Mouse (Mus musculus) heart, embryonic 11.5 days (tissue): ENCODE data around the gene Neurl1a. TPM values are rescaled to one million over a fixed set of nuclear protein-coding genes. Genes with fewer than 3 reads are reported as not detected.
A peak's percentile ranks its signal among the peaks of the same experiment; 100 is the strongest.

Source experiments
- ATAC-seq: fragments of 200-750 bp; cut with Nextera tagmentation; replicated peaks from 2 replicates; pipeline ENCODE4 v1.8.0; 2017; ENCODE audit warnings: moderate library complexity; ENCODE audit not compliant: insufficient number of reproducible peaks, low FRiP score, low TSS enrichment
- H3K27ac ChIP-seq: fragments of 300-500 bp; sonication (generic); 2 replicates; pipeline ENCODE4 v1.5.1; 2014; ENCODE audit warnings: mild to moderate bottlenecking, low read depth, low read length
- H3K27me3 ChIP-seq: fragments of 300-500 bp; sonication (generic); 2 replicates; pipeline ENCODE4 v1.6.1; 2014; ENCODE audit warnings: mild to moderate bottlenecking, low read length, mixed read lengths; ENCODE audit not compliant: control insufficient read depth, insufficient read depth
- H3K36me3 ChIP-seq: fragments of 300-500 bp; sonication (generic); 2 replicates; pipeline ENCODE4 v1.6.1; 2014; ENCODE audit warnings: mild to moderate bottlenecking, low read length, moderate library complexity, mixed read lengths; ENCODE audit not compliant: control insufficient read depth, insufficient read depth
- H3K4me1 ChIP-seq: fragments of 300-500 bp; sonication (generic); 2 replicates; pipeline ENCODE4 v1.6.1; 2014; ENCODE audit warnings: low read length; ENCODE audit not compliant: control insufficient read depth, insufficient read depth
- H3K4me2 ChIP-seq: fragments of 300-500 bp; sonication (generic); 2 replicates; pipeline ENCODE4 v1.6.1; 2014; ENCODE audit warnings: mild to moderate bottlenecking, moderate library complexity
- H3K4me3 ChIP-seq: fragments of 300-500 bp; sonication (generic); 2 replicates; pipeline ENCODE4 v1.5.1; 2014; ENCODE audit warnings: low read depth, low read length
- H3K9ac ChIP-seq: fragments of 300-500 bp; sonication (generic); 2 replicates; pipeline ENCODE4 v1.6.1; 2014; ENCODE audit warnings: mild to moderate bottlenecking, low read depth, low read length, moderate library complexity
- H3K9me3 ChIP-seq: fragments of 300-500 bp; sonication (generic); replicated peaks from 2 replicates; pipeline ENCODE4 v1.6.1; 2016; ENCODE audit warnings: low read length; ENCODE audit not compliant: control insufficient read depth
- WGBS: fragments of 180-500 bp; shearing (Covaris S2); extraction: QIAGEN DNeasy Blood & Tissue Kit; methylation state at CpG from one replicate; pipeline ENCODE4 v1.1.7; 2014; ENCODE audit not compliant: insufficient replicate concordance; 5-methylcytosine and 5-hydroxymethylcytosine counted together
- polyA plus RNA-seq: library from polyadenylated mRNA; unstranded; fragments of >200 nt; fragmentation: Nextera tagmentation; extraction: Ambion mirVana; gene quantifications from 2 replicates; pipeline ENCODE4 v1.2.1, GENCODE M21; 2014

Gene Neurl1a
- polyA plus RNA-seq: 3.0 and 3.2 TPM in 2 replicates

DNA sequence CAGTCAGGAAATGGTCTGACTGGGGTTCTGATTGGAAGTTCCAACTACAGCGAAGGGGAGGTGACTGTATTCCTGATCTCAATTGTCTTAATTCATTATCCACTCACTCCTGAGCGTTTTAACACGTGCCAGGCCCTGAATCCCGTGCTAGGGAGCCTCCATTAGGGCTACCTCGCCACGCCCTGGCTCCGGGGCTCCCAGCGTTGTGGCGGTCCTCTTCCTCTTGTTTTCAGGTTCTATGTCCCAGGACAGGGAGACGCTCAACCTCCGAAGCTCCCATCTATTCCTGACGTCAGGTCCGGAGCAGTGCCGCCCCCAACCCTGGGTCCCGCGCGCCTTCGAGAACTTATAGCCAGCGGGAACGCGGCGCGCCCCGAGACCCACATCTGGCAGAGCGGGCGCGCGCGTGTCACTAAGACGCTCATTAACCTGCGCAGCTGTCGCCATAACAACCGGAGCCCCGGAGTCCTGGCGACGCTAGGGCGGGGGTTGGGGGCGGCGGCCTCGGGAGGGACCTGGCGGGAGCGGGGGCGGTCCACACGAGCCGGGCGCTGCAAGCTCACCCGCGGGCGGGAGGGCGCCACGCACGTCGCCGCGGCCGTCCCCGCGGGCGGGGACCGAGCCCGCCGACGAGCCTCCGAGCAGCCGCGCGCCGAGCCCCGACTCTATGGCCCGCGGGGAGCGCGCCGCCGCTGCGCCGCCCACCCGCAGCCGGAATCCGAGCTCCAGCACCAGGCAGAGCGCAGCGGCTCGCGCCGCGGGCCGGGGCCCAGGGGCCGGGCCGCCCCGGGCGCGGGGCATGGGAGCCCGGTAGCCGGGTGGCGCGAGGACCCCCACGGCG is at the start of gene Neurl1a:
Gene Neurl1a (plus strand): TSS at position 390 of the 841 bp plus-strand sequence.
- Histone ChIP-seq H3K4me2 (peak within 1 kb of the TSS; percentile 85), H3K36me3 (no peaks in the 10 kb centered on the region), H3K4me1 (no peaks in the 10 kb centered on the region), H3K27me3 (peaks cover 42% of the 10 kb centered on the region), H3K27ac (no peak within 1 kb of the TSS), H3K4me3 (peak within 1 kb of the TSS; percentile 50), H3K9ac (peak within 1 kb of the TSS; percentile 59; the same call in 1 of the 2 replicates), H3K9me3 (peaks cover 8% of the 10 kb centered on the region)
- peak; percentile 39; the same call in 1 of the 2 replicates for ATAC-seq
- WGBS: under 1% methylated on average over 76 of the region's 98 CpGs

DNA sequence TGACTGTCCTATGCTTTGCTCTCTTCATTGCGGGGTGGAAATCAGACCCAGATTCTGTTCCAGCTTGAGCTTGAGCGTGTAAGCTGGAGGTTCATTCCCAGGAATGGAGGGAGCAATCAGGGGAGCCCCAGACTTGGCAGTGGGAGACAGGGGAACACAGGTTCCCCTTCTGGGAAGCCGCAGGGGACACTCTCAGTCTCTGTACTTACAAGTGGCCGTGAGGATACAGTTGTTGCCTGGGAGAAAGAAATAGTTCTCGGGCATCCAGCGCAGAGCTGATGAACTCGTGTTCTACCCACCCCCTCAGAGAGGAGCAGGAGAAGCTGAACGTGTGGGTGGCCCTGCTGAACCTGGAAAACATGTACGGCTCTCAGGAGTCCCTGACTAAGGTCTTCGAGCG is 49.8 kb upstream of the Neurl1a start:
- Histone ChIP-seq H3K4me3 (no peak overlapping the region), H3K9me3 (no peaks in the 10 kb centered on the region), H3K9ac (no peak overlapping the region), H3K27me3 (no peaks in the 10 kb centered on the region), H3K27ac (no peak overlapping the region), H3K4me1 (no peaks in the 10 kb centered on the region), H3K4me2 (no peak overlapping the region), H3K36me3 (peaks cover 41% of the 10 kb centered on the region)
- WGBS: 87% methylated on average over 11 of the region's 11 CpGs
- no peak for ATAC-seq

DNA sequence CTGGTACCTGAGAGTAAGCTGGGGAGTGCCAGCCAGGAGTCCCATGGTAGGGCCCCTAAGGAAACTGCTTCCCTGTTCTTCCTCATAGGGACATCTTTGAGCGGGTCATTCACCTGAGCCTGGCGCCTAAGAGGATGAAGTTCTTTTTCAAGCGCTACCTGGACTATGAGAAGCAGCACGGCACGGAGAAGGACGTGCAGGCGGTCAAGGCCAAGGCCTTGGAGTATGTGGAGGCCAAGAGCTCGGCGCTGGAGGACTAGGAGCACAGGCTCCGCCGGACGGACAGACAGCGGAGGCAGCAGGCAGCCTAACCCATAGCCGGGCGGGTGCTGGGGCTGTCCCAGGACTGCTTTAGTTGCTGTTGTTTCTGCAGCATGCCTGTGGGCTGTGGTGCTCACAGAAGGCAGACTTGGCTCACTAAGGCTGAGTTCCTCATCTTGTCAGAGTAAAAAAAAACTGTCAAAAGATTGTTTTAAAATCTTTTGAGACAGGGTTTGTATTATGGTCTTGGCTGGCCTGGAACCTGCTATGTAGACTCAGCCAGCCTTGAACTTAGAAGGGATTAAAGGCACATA is 48.0 kb upstream of the Neurl1a start:
- no peak overlapping the region for H3K4me3 ChIP-seq
- no peaks in the 10 kb centered on the region for H3K4me1 ChIP-seq
- no peak overlapping the region for H3K4me2 ChIP-seq
- H3K27ac ChIP-seq: no peak overlapping the region
- H3K9me3 ChIP-seq: no peaks in the 10 kb centered on the region
- no peak overlapping the region for H3K9ac ChIP-seq
- H3K27me3 ChIP-seq: no peaks in the 10 kb centered on the region
- WGBS: 93% methylated on average over 15 of the region's 15 CpGs
- H3K36me3 ChIP-seq: peaks cover 44% of the 10 kb centered on the region
- ATAC-seq: no peak

DNA sequence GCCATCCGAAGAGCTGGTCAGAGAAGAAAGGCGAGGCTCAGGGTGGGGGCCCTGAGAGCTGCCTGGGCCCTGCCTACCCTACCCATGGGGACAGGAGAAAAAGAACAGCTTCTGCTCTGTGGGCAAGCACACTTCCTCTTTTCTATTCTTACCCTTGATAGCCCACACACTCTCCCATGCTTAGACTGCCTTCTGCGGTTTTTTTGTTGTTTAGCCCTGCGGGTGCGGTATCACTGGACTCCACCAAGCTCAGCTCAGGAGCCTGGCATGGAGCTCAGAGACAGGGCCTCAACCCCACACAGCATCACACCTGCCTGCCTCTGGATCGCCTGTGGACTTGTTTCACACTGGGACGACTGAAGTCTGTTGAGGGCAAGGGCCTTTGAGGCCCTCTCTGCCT is 45.5 kb upstream of the Neurl1a start:
- no peak overlapping the region for H3K4me2 ChIP-seq
- no peak overlapping the region for H3K4me3 ChIP-seq
- no peaks in the 10 kb centered on the region for H3K27me3 ChIP-seq
- 89% methylated on average over 7 of the region's 7 CpGs for WGBS
- no peak for ATAC-seq
- H3K4me1 ChIP-seq: peaks cover 8% of the 10 kb centered on the region
- H3K36me3 ChIP-seq: peaks cover 31% of the 10 kb centered on the region
- H3K9ac ChIP-seq: no peak overlapping the region
- H3K9me3 ChIP-seq: no peaks in the 10 kb centered on the region
- no peak overlapping the region for H3K27ac ChIP-seq

DNA sequence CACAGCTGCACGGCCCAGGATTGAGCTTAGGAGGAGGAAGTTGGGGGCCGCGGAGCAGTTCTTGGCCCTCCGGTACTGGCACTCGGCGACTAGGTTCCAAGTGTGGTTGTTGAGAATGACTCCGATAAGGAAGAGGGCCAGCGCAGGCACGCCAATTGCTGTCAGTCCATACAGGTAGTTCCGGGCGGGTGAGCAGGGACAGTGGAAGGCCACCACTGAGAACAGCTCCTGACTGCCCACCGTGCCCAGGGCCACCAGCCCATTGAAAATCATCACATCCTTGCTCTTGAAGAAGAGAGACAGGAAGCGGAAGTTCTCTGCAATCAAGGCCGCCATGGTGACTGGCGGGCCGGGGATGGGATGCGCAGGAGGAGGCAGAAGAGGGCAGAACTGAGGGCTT is 43.1 kb upstream of the Neurl1a start:
- peaks cover 13% of the 10 kb centered on the region for H3K36me3 ChIP-seq
- WGBS: 82% methylated on average over 17 of the region's 17 CpGs
- no peak for ATAC-seq

DNA sequence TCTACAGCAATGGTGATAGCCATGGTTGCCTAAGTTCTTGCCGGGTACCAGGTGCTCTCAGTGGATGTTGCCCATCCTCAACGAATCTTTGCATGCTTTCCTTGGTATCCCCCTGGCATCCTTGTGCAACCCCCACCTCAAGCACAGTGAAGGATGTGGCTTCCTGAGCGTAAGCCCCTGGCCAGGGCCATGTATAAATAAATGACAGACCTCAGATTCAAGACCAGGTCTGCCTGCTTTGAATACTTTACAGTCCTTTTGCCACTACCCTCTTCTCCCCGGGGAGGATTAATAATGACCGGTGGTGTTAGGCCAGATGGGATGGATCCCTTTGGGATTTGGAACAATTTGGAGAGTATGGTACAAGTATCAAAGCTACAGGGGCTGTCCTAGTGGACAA is 42.5 kb upstream of the Neurl1a start:
- Histone ChIP-seq H3K9ac (no peak overlapping the region), H3K27ac (no peak overlapping the region), H3K4me3 (no peak overlapping the region), H3K36me3 (peaks cover 9% of the 10 kb centered on the region), H3K4me2 (no peak overlapping the region), H3K4me1 (peaks cover 15% of the 10 kb centered on the region), H3K27me3 (peaks cover 4% of the 10 kb centered on the region), H3K9me3 (no peaks in the 10 kb centered on the region)
- no peak for ATAC-seq
- 90% methylated on average over 5 of the region's 5 CpGs for WGBS

More for the DNA sequence above, 43.1 kb upstream of the Neurl1a start:
- Histone ChIP-seq H3K4me3 (no peak overlapping the region), H3K9me3 (no peaks in the 10 kb centered on the region), H3K27me3 (peaks cover 2% of the 10 kb centered on the region), H3K9ac (no peak overlapping the region), H3K4me2 (no peak overlapping the region), H3K4me1 (peaks cover 15% of the 10 kb centered on the region), H3K27ac (no peak overlapping the region)

DNA sequence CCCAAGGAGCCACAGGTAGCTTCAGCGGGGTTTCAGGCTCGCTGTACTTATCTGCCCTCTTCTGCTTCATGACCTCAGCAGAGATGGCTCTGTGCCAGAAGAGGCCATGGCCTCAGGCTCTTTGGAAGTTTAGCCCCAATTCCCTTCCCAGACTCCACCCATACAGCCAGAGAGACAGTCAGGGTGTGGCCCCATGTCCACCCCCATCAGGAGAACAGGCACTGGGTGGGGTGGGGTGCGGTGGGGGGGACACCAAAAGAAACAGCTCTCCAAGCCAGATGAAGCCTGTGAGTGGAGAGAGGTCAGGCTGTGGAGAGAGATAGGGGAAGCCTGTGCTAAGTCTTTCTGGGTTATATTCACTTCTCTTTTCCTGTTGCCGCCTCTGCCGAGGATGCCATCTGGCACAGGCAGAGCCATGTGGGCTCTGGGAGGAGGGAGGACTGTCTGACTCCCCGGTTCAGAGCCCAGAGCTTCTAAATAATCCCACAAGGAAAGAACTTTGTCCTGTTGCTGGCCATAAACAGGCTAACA is 41.5 kb upstream of the Neurl1a start:
- H3K4me3 ChIP-seq: peak overlapping the region; percentile 46
- H3K4me1 ChIP-seq: peaks cover 15% of the 10 kb centered on the region
- peaks cover 4% of the 10 kb centered on the region; the same call in 1 of the 2 replicates for H3K36me3 ChIP-seq
- H3K27me3 ChIP-seq: peaks cover 5% of the 10 kb centered on the region
- peak overlapping the region; percentile 69 for H3K4me2 ChIP-seq
- H3K27ac ChIP-seq: 0 out of 2 replicates have a peak overlapping the region, but pooled peaks have one; percentile 30
- H3K9ac ChIP-seq: peak overlapping the region; percentile 72
- ATAC-seq: peak; percentile 48; the same call in 1 of the 2 replicates
- 17% methylated on average over 6 of the region's 6 CpGs for WGBS
- no peaks in the 10 kb centered on the region for H3K9me3 ChIP-seq

DNA sequence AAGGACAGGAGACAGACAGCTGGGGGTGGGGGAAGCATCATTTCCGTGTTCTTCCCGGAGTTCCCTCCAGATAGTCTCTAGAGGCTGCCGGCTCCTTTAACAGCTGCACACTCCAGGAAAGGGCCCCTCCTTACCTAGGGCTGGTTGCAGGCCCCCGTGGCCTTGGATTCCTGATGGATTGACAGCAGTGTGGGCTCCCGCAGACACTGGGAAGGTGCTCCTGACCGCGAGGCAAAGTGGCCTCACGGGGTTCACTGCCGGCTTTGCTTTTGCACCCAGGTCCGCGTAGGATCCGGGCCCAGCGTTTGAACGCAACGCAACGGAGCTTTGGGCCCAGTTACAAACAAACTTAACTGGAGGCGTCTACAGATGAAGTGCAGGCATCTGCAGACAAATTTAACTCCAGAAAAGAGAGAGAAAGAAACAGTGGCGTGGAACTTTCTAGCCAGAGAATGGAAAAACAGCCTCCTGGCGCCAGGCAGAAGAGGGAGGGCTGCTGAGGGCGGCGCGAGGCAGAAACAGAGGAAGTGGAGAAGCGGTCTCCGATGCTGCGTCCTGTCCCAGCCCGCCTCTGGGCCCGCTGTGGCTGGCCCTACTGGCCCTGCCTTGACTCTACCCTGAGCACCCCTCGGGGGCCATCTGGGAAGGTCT is 40.7 kb upstream of the Neurl1a start, which contains the start of gene Calhm2:
Gene Calhm2 (minus strand): TSS at position 524 of the 651 bp plus-strand sequence.
- Histone ChIP-seq H3K4me2 (peak within 1 kb of the TSS; percentile 69), H3K9ac (peak within 1 kb of the TSS; percentile 72), H3K4me1 (peaks cover 15% of the 10 kb centered on the region), H3K4me3 (peak within 1 kb of the TSS; percentile 46), H3K36me3 (peaks cover 4% of the 10 kb centered on the region; the same call in 1 of the 2 replicates), H3K9me3 (no peaks in the 10 kb centered on the region), H3K27ac (peak within 1 kb of the TSS; percentile 67), H3K27me3 (peaks cover 5% of the 10 kb centered on the region)
- ATAC-seq: peak; percentile 62; the same call in 1 of the 2 replicates
- WGBS: 1% methylated on average over 28 of the region's 28 CpGs
